Mouse (Mus musculus) liver, postnatal 0 days (tissue): ENCODE measurements around the gene Enox2.

ENCODE experiments used
- CTCF ChIP-seq: sonication (generic); IDR thresholded peaks from 2 replicates; pipeline ENCODE4 v1.5.1; 2016; ENCODE audit warnings: antibody characterized with exemption, low read depth
- EP300 ChIP-seq: IDR thresholded peaks from 2 replicates; pipeline ENCODE4 v1.6.1; 2016; ENCODE audit warnings: antibody characterized with exemption, low read depth, mild to moderate bottlenecking

GRCm38 (mm10) chrX:49178670-49179069 lies 109.4 kb downstream of the Enox2 start:
- no peak for TF ChIP-seq CTCF
- no peak for TF ChIP-seq EP300
